Mouse (Mus musculus): ENCODE results near the gene Slc25a11. TPM values are rescaled to one million over a fixed set of nuclear protein-coding genes. Genes with fewer than 3 reads are reported as not detected.

The Slc25a11 gene
- polyA plus RNA-seq, 1 experiment from 2014 or later, result 143 TPM

- no peaks in the 10 kb centered on the region for H3K27me3 ChIP-seq (ENCODE audit: insufficient read depth, low read length)
- H3K4me1 ChIP-seq (ENCODE audit: insufficient read depth), result peaks cover 16% of the 10 kb centered on the region
- H3K4me2 ChIP-seq (ENCODE audit: low read depth, low read length), result no peak overlapping the region
- no peak for ATAC-seq
- H3K4me3 ChIP-seq (ENCODE audit: low read depth, low read length), result no peak overlapping the region
- H3K9me3 ChIP-seq (ENCODE audit: low read length), result no peaks in the 10 kb centered on the region
- H3K36me3 ChIP-seq (replicated peaks; ENCODE audit: insufficient read depth, low read length), result peaks cover 43% of the 10 kb centered on the region
- no peak overlapping the region for H3K9ac ChIP-seq (replicated peaks)
- DNase-seq, result no peak
- no peak overlapping the region for H3K27ac ChIP-seq (ENCODE audit: low read depth)
- WGBS (ENCODE audit: insufficient replicate concordance), result 94% methylated on average over 9 of the region's 9 CpGs
- TF ChIP-seq EP300 (IDR thresholded peaks at IDR 0.05; ENCODE audit: low read depth), result no peak
- peak; percentile 39 for TF ChIP-seq CTCF (IDR thresholded peaks at IDR 0.05; ENCODE audit: low read depth)
Measured at GRCm38 (mm10) chr11:70664741-70665140, 17.5 kb upstream of the Slc25a11 start.

- 77% methylated on average over 6 of the region's 6 CpGs for WGBS (ENCODE audit: insufficient replicate concordance)
- ATAC-seq (no peak), DNase-seq (no peak)
- H3K9ac ChIP-seq (replicated peaks), result no peak overlapping the region
- H3K9me3 ChIP-seq (ENCODE audit: low read length), result no peaks in the 10 kb centered on the region
- peaks cover 43% of the 10 kb centered on the region for H3K36me3 ChIP-seq (replicated peaks; ENCODE audit: insufficient read depth, low read length)
- no peak overlapping the region for H3K4me3 ChIP-seq (ENCODE audit: low read depth, low read length)
- H3K27me3 ChIP-seq (ENCODE audit: insufficient read depth, low read length), result no peaks in the 10 kb centered on the region
- TF ChIP-seq EP300 (IDR thresholded peaks at IDR 0.05; ENCODE audit: low read depth) (no peak), CTCF (IDR thresholded peaks at IDR 0.05; ENCODE audit: low read depth) (no peak)
- no peak overlapping the region for H3K27ac ChIP-seq (ENCODE audit: low read depth)
- peaks cover 15% of the 10 kb centered on the region for H3K4me1 ChIP-seq (ENCODE audit: insufficient read depth)
- no peak overlapping the region for H3K4me2 ChIP-seq (ENCODE audit: low read depth, low read length)
Measured at GRCm38 (mm10) chr11:70663957-70664356, 16.7 kb upstream of the Slc25a11 start.

DNA sequence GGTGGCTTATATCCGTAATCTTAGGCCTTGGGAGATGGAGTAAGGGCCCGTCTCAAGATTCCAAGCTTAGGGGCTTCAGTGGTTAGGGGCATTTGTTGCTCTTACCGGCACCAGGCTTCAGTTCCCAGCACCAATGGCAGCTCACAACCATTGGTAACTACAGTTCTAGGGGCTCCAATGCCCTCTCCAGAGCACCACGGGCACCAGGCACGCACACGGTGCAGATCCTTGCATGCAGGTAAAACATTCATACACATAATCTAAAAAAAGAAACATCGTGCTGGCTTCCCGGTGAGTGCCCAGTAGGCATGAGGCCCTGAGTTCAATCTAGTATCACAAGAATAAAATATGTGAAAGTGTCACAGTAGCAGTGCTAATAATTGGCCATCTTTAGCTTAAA is 15.8 kb upstream of the Slc25a11 start:
- TF ChIP-seq CTCF (IDR thresholded peaks at IDR 0.05; ENCODE audit: low read depth), result no peak
- TF ChIP-seq EP300 (IDR thresholded peaks at IDR 0.05; ENCODE audit: low read depth), result no peak
- Histone ChIP-seq H3K4me1 (ENCODE audit: insufficient read depth) (peaks cover 14% of the 10 kb centered on the region), H3K9ac (replicated peaks) (no peak overlapping the region), H3K9me3 (ENCODE audit: low read length) (no peaks in the 10 kb centered on the region), H3K27ac (ENCODE audit: low read depth) (no peak overlapping the region), H3K27me3 (ENCODE audit: insufficient read depth, low read length) (no peaks in the 10 kb centered on the region), H3K4me3 (ENCODE audit: low read depth, low read length) (no peak overlapping the region), H3K36me3 (replicated peaks; ENCODE audit: insufficient read depth, low read length) (peaks cover 43% of the 10 kb centered on the region), H3K4me2 (ENCODE audit: low read depth, low read length) (no peak overlapping the region)
- WGBS (ENCODE audit: insufficient replicate concordance), result 88% methylated on average over 8 of the region's 8 CpGs
- DNase-seq (no peak), ATAC-seq (no peak)

- no peaks in the 10 kb centered on the region for H3K9me3 ChIP-seq (ENCODE audit: low read length)
- no peak for ATAC-seq
- no peak overlapping the region for H3K4me3 ChIP-seq (ENCODE audit: low read depth, low read length)
- H3K4me1 ChIP-seq (ENCODE audit: insufficient read depth), result peaks cover 18% of the 10 kb centered on the region
- TF ChIP-seq CTCF (IDR thresholded peaks at IDR 0.05; ENCODE audit: low read depth) (no peak), EP300 (IDR thresholded peaks at IDR 0.05; ENCODE audit: low read depth) (no peak)
- WGBS (ENCODE audit: insufficient replicate concordance), result 79% methylated on average over 8 of the region's 8 CpGs
- H3K27me3 ChIP-seq (ENCODE audit: insufficient read depth, low read length), result no peaks in the 10 kb centered on the region
- peaks cover 35% of the 10 kb centered on the region for H3K36me3 ChIP-seq (replicated peaks; ENCODE audit: insufficient read depth, low read length)
- no peak overlapping the region for H3K27ac ChIP-seq (ENCODE audit: low read depth)
- DNase-seq, result no peak
- H3K9ac ChIP-seq (replicated peaks), result no peak overlapping the region
- H3K4me2 ChIP-seq (ENCODE audit: low read depth, low read length), result no peak overlapping the region
Measured at GRCm38 (mm10) chr11:70660571-70660970, 13.3 kb upstream of the Slc25a11 start.

DNA sequence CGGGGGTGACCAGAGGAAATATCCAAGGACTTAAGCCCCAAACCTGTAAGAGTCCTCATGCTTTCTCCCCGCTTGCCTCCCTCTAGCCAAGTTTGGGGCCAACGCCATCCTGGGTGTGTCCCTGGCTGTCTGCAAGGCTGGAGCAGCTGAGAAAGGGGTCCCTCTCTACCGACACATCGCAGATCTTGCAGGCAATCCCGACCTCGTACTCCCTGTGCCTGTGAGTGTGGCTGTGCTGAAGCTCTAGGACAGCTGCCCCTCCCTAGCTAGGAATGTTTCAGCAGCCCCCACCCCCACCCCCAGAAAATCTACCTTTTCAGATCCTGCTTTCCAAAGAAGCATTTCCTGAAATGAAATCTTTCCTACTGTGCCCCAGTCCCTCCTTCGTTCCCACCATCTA is 11.7 kb upstream of the Slc25a11 start:
- 82% methylated on average over 8 of the region's 8 CpGs for WGBS (ENCODE audit: insufficient replicate concordance)
- peaks cover 20% of the 10 kb centered on the region for H3K36me3 ChIP-seq (replicated peaks; ENCODE audit: insufficient read depth, low read length)
- no peak overlapping the region for H3K27ac ChIP-seq (ENCODE audit: low read depth)
- TF ChIP-seq EP300 (IDR thresholded peaks at IDR 0.05; ENCODE audit: low read depth) (no peak), CTCF (IDR thresholded peaks at IDR 0.05; ENCODE audit: low read depth) (no peak)
- peaks cover 20% of the 10 kb centered on the region for H3K4me1 ChIP-seq (ENCODE audit: insufficient read depth)
- no peak for ATAC-seq
- H3K27me3 ChIP-seq (ENCODE audit: insufficient read depth, low read length), result no peaks in the 10 kb centered on the region
- no peak for DNase-seq
- H3K4me3 ChIP-seq (ENCODE audit: low read depth, low read length), result no peak overlapping the region
- H3K9me3 ChIP-seq (ENCODE audit: low read length), result no peaks in the 10 kb centered on the region
- H3K9ac ChIP-seq (replicated peaks), result no peak overlapping the region
- no peak overlapping the region for H3K4me2 ChIP-seq (ENCODE audit: low read depth, low read length)

DNA sequence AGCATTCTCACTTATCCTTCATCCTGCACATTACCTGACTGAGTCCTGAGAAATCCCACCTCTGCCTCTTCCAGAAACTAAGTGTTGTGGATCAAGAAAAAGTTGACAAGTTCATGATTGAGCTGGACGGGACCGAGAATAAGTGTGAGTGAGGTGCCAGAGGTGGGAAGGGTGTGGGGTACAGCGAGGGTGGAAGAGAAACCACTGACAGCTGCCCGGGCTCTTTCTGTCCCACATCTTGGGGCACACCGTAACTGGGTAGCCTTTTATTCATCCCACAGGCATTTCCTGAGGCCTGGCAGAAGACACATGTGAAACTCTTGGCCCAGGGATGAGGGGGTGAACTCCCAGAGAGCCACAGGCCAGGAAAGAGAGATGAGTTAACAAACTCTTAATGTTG is 11.2 kb upstream of the Slc25a11 start:
- DNase-seq, result no peak
- no peak overlapping the region for H3K9ac ChIP-seq (replicated peaks)
- H3K27me3 ChIP-seq (ENCODE audit: insufficient read depth, low read length), result no peaks in the 10 kb centered on the region
- H3K9me3 ChIP-seq (ENCODE audit: low read length), result no peaks in the 10 kb centered on the region
- H3K4me2 ChIP-seq (ENCODE audit: low read depth, low read length), result no peak overlapping the region
- H3K4me3 ChIP-seq (ENCODE audit: low read depth, low read length), result no peak overlapping the region
- 72% methylated on average over 5 of the region's 5 CpGs for WGBS (ENCODE audit: insufficient replicate concordance)
- TF ChIP-seq CTCF (IDR thresholded peaks at IDR 0.05; ENCODE audit: low read depth) (no peak), EP300 (IDR thresholded peaks at IDR 0.05; ENCODE audit: low read depth) (no peak)
- H3K36me3 ChIP-seq (replicated peaks; ENCODE audit: insufficient read depth, low read length), result peaks cover 16% of the 10 kb centered on the region
- ATAC-seq, result no peak
- no peak overlapping the region for H3K27ac ChIP-seq (ENCODE audit: low read depth)
- H3K4me1 ChIP-seq (ENCODE audit: insufficient read depth), result peaks cover 20% of the 10 kb centered on the region

- DNase-seq (no peak), ATAC-seq (no peak)
- WGBS (ENCODE audit: insufficient replicate concordance), result 69% methylated on average over 9 of the region's 9 CpGs
- no peak overlapping the region for H3K4me3 ChIP-seq (ENCODE audit: low read depth, low read length)
- TF ChIP-seq EP300 (IDR thresholded peaks at IDR 0.05; ENCODE audit: low read depth) (no peak), CTCF (IDR thresholded peaks at IDR 0.05; ENCODE audit: low read depth) (no peak)
- H3K27ac ChIP-seq (ENCODE audit: low read depth), result no peak overlapping the region
- peaks cover 13% of the 10 kb centered on the region for H3K36me3 ChIP-seq (replicated peaks; ENCODE audit: insufficient read depth, low read length)
- no peak overlapping the region for H3K4me2 ChIP-seq (ENCODE audit: low read depth, low read length)
- H3K4me1 ChIP-seq (ENCODE audit: insufficient read depth), result peaks cover 20% of the 10 kb centered on the region
- no peak overlapping the region for H3K9ac ChIP-seq (replicated peaks)
- no peaks in the 10 kb centered on the region for H3K27me3 ChIP-seq (ENCODE audit: insufficient read depth, low read length)
- H3K9me3 ChIP-seq (ENCODE audit: low read length), result no peaks in the 10 kb centered on the region
Measured at GRCm38 (mm10) chr11:70657991-70658390, 10.7 kb upstream of the Slc25a11 start.

Measured in liver, postnatal 0 days (tissue).